Mouse (Mus musculus): ENCODE measurements at regions not wholly inside any gene's neighbourhood (a gene's known extent, or its start where the extent isn't known, plus 50 kb on each side); places are given as distances from the start of the nearest gene placed in this dataset.
"Not testable (repeated sequence)": the region's sequence is repeated elsewhere in the genome, so short reads cannot be mapped to it uniquely, and the experiment has no call there.

GRCm38 (mm10) chr9:72192051-72192952 lies 80.6 kb upstream of the Tcf12 start:
- no peaks in the 10 kb centered on the region for H3K36me3 ChIP-seq (ENCODE audit: poor library complexity, severe bottlenecking)
- peak; percentile 38; the same call in 1 of the 2 replicates for ATAC-seq
- H3K27ac ChIP-seq = no peak overlapping the region
- H3K9ac ChIP-seq = no peak overlapping the region
- no peaks in the 10 kb centered on the region for H3K9me3 ChIP-seq (replicated peaks)
- WGBS = 45% methylated on average over 8 of the region's 8 CpGs
- peaks cover 5% of the 10 kb centered on the region; the same call in 1 of the 2 replicates for H3K4me1 ChIP-seq
- no peak overlapping the region for H3K4me2 ChIP-seq
- H3K4me3 ChIP-seq = no peak overlapping the region
- no peaks in the 10 kb centered on the region for H3K27me3 ChIP-seq

GRCm38 (mm10) chr9:72192953-72193337 lies 81.3 kb upstream of the Tcf12 start:
- H3K9ac ChIP-seq; H3K27ac ChIP-seq; H3K4me1 ChIP-seq; H3K36me3 ChIP-seq (ENCODE audit: poor library complexity, severe bottlenecking); H3K4me2 ChIP-seq; ATAC-seq; H3K4me3 ChIP-seq; H3K27me3 ChIP-seq; H3K9me3 ChIP-seq (replicated peaks): not testable (repeated sequence)
- WGBS = 78% methylated on average over 1 of the region's 1 CpGs

DNA sequence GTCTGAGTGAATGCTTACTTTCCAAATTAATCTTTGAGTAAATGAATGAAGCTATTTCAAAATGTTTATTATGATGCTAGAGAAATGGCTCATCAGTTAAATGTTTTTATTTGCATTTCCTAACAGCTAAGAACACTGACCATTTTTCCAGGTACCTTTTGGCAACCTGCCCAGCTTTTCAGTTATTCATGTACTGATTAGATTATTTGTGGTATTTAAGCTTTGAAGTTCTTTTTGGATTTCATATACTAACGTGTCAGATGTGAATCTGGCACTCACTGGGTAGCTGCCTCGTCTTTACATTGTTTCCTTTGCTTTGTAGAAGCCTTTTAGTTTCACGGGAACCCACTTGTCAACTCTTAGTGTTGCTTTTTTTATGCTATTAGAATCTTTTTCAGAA lies 79.3 kb upstream of the Zfp280d start:
- Histone ChIP-seq H3K9me3 (replicated peaks) (no peaks in the 10 kb centered on the region), H3K36me3 (ENCODE audit: poor library complexity, severe bottlenecking) (no peaks in the 10 kb centered on the region), H3K9ac (no peak overlapping the region), H3K4me2 (no peak overlapping the region), H3K27me3 (no peaks in the 10 kb centered on the region), H3K4me1 (peaks cover 5% of the 10 kb centered on the region; the same call in 1 of the 2 replicates), H3K4me3 (no peak overlapping the region), H3K27ac (no peak overlapping the region)
- 65% methylated on average over 3 of the region's 3 CpGs for WGBS
- no peak for ATAC-seq

DNA sequence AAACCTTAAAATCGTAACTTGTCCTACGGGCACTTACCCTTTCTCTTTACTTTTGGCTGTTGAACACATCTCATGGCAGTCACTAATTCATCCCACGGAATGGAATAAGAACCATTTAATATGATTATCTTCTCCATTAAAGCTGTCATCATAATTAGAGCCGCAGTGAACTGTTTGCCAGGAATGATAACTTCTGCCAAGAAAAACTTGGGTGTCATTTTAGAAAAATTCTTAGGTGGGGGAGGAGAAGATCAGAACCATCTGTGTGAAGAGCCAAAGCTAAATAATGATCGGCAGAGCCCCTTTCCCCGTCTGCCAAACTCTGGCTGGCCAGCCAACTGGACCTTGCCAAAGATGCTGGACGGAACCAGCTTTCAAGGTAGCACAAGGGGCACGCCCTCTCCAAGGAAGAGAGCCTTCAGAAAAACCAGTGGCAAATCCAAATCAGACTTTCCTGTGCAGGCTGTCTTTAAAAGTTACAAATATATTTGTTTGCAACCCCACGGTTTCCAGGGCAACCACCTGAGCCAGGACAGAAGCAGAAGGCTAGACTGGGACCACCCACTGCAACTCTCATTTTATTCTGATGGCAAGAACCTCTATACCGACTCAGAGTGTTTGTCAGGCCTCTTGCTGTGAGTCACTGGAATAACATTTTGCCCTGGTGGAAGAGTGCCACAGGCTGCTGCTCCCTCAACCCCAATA lies 77.9 kb upstream of the Zfp280d start:
- no peak overlapping the region for H3K9ac ChIP-seq
- 75% methylated on average over 10 of the region's 10 CpGs for WGBS
- peaks cover 5% of the 10 kb centered on the region; the same call in 1 of the 2 replicates for H3K4me1 ChIP-seq
- H3K27ac ChIP-seq = no peak overlapping the region
- no peaks in the 10 kb centered on the region for H3K27me3 ChIP-seq
- H3K4me3 ChIP-seq = no peak overlapping the region
- no peaks in the 10 kb centered on the region for H3K9me3 ChIP-seq (replicated peaks)
- no peak overlapping the region for H3K4me2 ChIP-seq
- ATAC-seq = no peak
- no peaks in the 10 kb centered on the region for H3K36me3 ChIP-seq (ENCODE audit: poor library complexity, severe bottlenecking)

DNA sequence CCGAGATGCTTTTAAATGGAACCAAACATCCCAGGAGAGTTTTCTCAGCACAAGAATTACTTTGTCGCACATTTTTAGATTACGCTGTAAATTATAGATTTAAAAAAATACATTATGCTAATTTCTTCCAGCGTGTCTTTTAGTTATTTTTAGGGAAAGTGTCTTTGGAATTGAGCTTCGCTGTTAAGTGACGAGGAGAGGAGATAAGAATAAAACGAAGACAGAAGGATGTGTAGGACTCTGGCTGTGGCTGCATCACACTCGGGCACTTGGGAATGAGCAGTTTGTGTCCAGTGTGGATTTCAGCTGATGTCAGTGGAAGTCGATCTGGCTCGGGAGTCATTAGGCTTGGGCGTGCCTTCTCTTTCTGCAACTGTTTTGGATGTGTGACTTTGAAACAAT lies 77.3 kb upstream of the Zfp280d start:
- Histone ChIP-seq H3K9me3 (replicated peaks) (no peaks in the 10 kb centered on the region), H3K4me3 (no peak overlapping the region), H3K27me3 (no peaks in the 10 kb centered on the region), H3K4me1 (peaks cover 5% of the 10 kb centered on the region; the same call in 1 of the 2 replicates), H3K36me3 (ENCODE audit: poor library complexity, severe bottlenecking) (no peaks in the 10 kb centered on the region), H3K9ac (no peak overlapping the region), H3K27ac (no peak overlapping the region), H3K4me2 (no peak overlapping the region)
- WGBS = 85% methylated on average over 11 of the region's 11 CpGs
- no peak for ATAC-seq

DNA sequence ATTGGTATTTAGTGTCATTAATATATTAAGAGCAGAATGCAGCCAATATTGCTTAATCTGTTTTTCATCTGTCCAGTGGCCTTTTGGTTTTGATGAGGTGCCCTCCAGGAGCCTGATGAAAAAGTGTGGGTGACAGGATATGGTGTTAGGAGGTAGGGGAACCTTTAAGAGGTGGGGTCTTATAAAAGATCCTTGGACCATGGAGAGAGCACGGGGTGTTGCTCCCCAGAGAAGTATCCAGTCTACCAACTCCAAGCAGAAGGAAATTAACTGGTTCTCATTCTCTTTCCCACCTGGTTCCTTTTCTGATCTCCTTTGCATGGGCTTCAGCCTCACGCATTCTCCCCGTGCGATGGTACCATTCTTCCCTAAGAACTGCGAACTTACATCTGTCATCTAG lies 75.7 kb upstream of the Zfp280d start:
- no peaks in the 10 kb centered on the region for H3K27me3 ChIP-seq

GRCm38 (mm10) chr9:72204357-72204905 lies 70.2 kb upstream of the Zfp280d start:
- no peak overlapping the region for H3K9ac ChIP-seq
- WGBS = 88% methylated on average over 2 of the region's 2 CpGs
- no peak overlapping the region for H3K4me3 ChIP-seq
- no peak overlapping the region for H3K27ac ChIP-seq
- H3K4me2 ChIP-seq = no peak overlapping the region
- H3K4me1 ChIP-seq = no peaks in the 10 kb centered on the region
- ATAC-seq = no peak
- H3K27me3 ChIP-seq = no peaks in the 10 kb centered on the region
- no peaks in the 10 kb centered on the region for H3K9me3 ChIP-seq (replicated peaks)
- no peaks in the 10 kb centered on the region for H3K36me3 ChIP-seq (ENCODE audit: poor library complexity, severe bottlenecking)

More for the DNA sequence above, 75.7 kb upstream of the Zfp280d start:
- ATAC-seq = no peak
- no peak overlapping the region for H3K9ac ChIP-seq
- H3K4me3 ChIP-seq = no peak overlapping the region
- 94% methylated on average over 5 of the region's 5 CpGs for WGBS
- no peak overlapping the region for H3K4me2 ChIP-seq
- H3K27ac ChIP-seq = no peak overlapping the region
- no peaks in the 10 kb centered on the region for H3K36me3 ChIP-seq (ENCODE audit: poor library complexity, severe bottlenecking)
- peaks cover 5% of the 10 kb centered on the region; the same call in 1 of the 2 replicates for H3K4me1 ChIP-seq
- no peaks in the 10 kb centered on the region for H3K9me3 ChIP-seq (replicated peaks)

GRCm38 (mm10) chr9:72205815-72206214 lies 68.8 kb upstream of the Zfp280d start:
- H3K9ac ChIP-seq = no peak overlapping the region
- H3K4me2 ChIP-seq = no peak overlapping the region
- no peak overlapping the region for H3K4me3 ChIP-seq
- no peaks in the 10 kb centered on the region for H3K9me3 ChIP-seq (replicated peaks)
- no peak overlapping the region for H3K27ac ChIP-seq
- H3K36me3 ChIP-seq (ENCODE audit: poor library complexity, severe bottlenecking) = no peaks in the 10 kb centered on the region
- no peak for ATAC-seq
- H3K27me3 ChIP-seq = no peaks in the 10 kb centered on the region
- WGBS = 84% methylated on average over 7 of the region's 7 CpGs
- no peaks in the 10 kb centered on the region for H3K4me1 ChIP-seq

- H3K4me1 ChIP-seq = no peaks in the 10 kb centered on the region
- H3K36me3 ChIP-seq (ENCODE audit: poor library complexity, severe bottlenecking) = no peaks in the 10 kb centered on the region
- ATAC-seq = no peak
- no peaks in the 10 kb centered on the region for H3K27me3 ChIP-seq
- WGBS = 79% methylated on average over 2 of the region's 2 CpGs
- no peak overlapping the region for H3K4me3 ChIP-seq
- no peaks in the 10 kb centered on the region for H3K9me3 ChIP-seq (replicated peaks)
- H3K4me2 ChIP-seq = no peak overlapping the region
- no peak overlapping the region for H3K9ac ChIP-seq
- H3K27ac ChIP-seq = no peak overlapping the region
These were observed 67.7 kb upstream of the Zfp280d start for GRCm38 (mm10) chr9:72206911-72207310.

GRCm38 (mm10) chr9:72208296-72208695 lies 66.4 kb upstream of the Zfp280d start:
- Histone ChIP-seq H3K27ac (no peak overlapping the region), H3K4me1 (no peaks in the 10 kb centered on the region), H3K4me2 (no peak overlapping the region), H3K36me3 (ENCODE audit: poor library complexity, severe bottlenecking) (no peaks in the 10 kb centered on the region), H3K4me3 (no peak overlapping the region), H3K9me3 (replicated peaks) (no peaks in the 10 kb centered on the region), H3K27me3 (no peaks in the 10 kb centered on the region), H3K9ac (no peak overlapping the region)
- 44% methylated on average over 7 of the region's 7 CpGs for WGBS
- no peak for ATAC-seq

- Histone ChIP-seq H3K4me1 (no peaks in the 10 kb centered on the region), H3K27me3 (no peaks in the 10 kb centered on the region), H3K4me2 (no peak overlapping the region), H3K9me3 (replicated peaks) (0 out of 2 replicates have a peak, but pooled peaks cover 5% of the 10 kb centered on the region), H3K36me3 (ENCODE audit: poor library complexity, severe bottlenecking) (no peaks in the 10 kb centered on the region), H3K9ac (no peak overlapping the region), H3K4me3 (no peak overlapping the region), H3K27ac (no peak overlapping the region)
- 68% methylated on average over 11 of the region's 11 CpGs for WGBS
- ATAC-seq = no peak
These were observed 57.2 kb upstream of the Zfp280d start for GRCm38 (mm10) chr9:72217296-72218028.
